Mouse (Mus musculus) left cerebral cortex, adult 6 months (tissue): ENCODE data around the gene Tubb4b. TPM values are rescaled to one million over a fixed set of nuclear protein-coding genes. Genes with fewer than 3 reads are reported as not detected.

Source experiments
- long read RNA-seq, 2 experiments: library from polyadenylated mRNA; unstranded; transcript quantifications; one replicate each; pipeline ENCODE4 v2.0.0; 2019 to 2020
- polyA plus RNA-seq: library from polyadenylated mRNA; unstranded; fragments of <200 nt; fragmentation: Nextera tagmentation; gene quantifications from 2 replicates; pipeline ENCODE4 v1.2.3, GENCODE M21; 2021

The Tubb4b gene
- 509 and 600 TPM in 2 replicates for polyA plus RNA-seq
- long read RNA-seq, experiment 1, transcript Tubb4b-201 (4 exons, 1,598 nt) = major isoform, 2,111 of 2,302 reads
- long read RNA-seq, experiment 1, transcript Tubb4b-202 (2 exons, 831 nt) = minor isoform, 5 of 2,302 reads
- long read RNA-seq, experiment 1, partial matches to known transcripts = 130 of 2,302 reads
- long read RNA-seq, experiment 1, other reads (novel, unspliced or antisense) = 56 of 2,302 reads
- long read RNA-seq, experiment 2, transcript Tubb4b-201 (4 exons, 1,598 nt) = major isoform, 610 of 724 reads
- long read RNA-seq, experiment 2, partial matches to known transcripts = 37 of 724 reads
- long read RNA-seq, experiment 2, other reads (novel, unspliced or antisense) = 77 of 724 reads

DNA sequence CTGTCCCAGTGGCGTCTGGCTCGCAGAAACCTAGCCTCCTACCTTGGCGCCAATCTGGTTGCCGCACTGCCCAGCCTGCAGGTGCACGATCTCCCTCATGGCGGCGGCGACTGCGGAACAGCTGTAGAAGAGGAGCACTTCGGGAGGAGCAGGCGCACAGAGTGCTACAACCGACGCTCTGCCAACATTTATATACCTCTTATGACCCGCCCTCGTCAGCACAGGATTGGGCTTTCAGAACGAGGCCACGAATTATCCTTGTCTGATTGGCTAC, at the start of gene Tubb4b:
Gene Tubb4b, minus strand, starts transcription at position 211 of the 274 bp plus-strand sequence.

DNA sequence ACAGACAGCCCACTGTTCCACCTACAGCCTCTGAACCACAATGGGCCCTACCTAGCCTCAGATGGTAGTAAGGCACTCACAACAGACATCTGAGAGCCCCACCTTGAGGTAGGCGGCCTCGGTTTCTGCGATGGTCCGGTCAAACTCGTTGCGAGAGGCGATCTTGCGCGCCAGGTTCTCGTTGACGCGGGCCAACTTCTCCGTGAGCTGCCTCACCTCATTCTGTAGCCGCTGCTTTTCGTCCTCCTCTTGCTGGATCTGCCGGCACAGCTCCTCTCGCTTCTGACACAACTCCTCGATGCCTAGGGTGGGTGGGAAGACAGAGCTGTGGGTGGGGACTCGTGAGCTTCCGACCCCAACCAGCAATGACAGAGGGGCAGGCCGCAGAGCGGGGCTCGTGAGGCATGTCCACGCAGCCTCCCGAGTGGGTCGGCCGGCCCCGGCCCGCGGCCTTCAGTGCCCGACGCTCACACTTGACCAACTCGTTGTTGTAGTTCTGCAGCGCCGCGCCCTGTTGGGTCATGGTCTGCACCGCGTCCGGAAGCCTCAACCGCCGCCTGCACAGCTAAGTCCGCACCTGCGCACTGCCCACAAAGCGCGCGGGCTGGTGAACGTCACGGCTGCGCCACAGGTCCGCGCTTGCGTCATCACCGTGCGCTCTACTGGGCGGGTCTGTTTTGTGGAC, 47.5 kb upstream of the Tubb4b start, which contains the start of the genes Ssna1 and Anapc2:
Gene Ssna1, minus strand, starts transcription at position 612 of the 685 bp plus-strand sequence.
Gene Anapc2, plus strand, starts transcription at position 652 of the 685 bp plus-strand sequence.

DNA sequence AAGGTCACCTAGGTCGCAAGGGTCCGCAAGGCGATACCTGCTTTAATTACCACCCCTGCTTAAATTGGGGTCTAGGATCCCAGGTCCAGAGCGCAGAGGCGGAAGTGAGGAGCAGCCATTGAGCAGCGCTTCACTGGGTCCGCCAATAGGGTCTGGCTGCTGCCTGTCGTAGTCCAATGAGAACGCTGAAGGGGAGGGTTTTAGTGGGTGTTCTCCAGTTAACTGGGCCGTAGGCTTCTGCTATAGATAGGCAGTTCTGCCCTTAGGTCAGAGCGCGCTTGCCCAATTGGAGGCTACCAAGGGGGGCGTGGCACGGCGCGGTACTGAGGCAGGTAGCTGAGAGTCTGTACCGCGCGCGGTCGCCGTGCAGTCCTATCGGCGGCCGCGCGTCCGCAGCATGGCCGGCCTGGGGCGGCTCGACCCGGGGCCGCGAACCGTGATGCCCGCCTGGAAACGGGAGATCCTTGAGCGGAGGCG, 37.8 kb upstream of the Tubb4b start, which contains the start of gene Tprn:
Gene Tprn, plus strand, starts transcription at position 328 of the 477 bp plus-strand sequence.

DNA sequence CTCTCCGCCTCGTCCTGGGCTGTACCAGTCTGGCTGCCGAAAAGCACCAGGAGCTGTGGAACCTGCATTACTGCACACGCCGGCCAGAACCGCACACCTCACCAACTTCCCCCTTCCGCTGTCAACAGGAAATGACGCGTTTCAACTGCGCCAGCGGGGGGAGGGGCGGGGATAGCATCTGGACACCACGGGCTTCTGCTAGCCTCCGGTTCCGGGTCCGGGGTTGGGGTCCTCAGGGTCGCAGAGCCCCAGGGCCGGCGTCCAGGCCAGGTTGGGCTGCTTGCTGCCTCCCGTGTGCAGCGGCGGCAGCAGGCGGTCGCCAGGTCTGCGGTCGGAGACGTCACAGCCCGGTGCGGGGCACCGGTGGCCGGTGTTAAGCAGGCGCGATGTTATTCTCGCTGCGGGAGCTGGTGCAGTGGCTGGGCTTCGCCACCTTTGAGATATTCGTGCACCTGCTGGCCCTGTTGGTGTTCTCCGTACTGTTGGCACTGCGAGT, 30.8 kb upstream of the Tubb4b start, which contains the start of gene Tmem203:
Gene Tmem203, plus strand, starts transcription at position 156 of the 496 bp plus-strand sequence.

DNA sequence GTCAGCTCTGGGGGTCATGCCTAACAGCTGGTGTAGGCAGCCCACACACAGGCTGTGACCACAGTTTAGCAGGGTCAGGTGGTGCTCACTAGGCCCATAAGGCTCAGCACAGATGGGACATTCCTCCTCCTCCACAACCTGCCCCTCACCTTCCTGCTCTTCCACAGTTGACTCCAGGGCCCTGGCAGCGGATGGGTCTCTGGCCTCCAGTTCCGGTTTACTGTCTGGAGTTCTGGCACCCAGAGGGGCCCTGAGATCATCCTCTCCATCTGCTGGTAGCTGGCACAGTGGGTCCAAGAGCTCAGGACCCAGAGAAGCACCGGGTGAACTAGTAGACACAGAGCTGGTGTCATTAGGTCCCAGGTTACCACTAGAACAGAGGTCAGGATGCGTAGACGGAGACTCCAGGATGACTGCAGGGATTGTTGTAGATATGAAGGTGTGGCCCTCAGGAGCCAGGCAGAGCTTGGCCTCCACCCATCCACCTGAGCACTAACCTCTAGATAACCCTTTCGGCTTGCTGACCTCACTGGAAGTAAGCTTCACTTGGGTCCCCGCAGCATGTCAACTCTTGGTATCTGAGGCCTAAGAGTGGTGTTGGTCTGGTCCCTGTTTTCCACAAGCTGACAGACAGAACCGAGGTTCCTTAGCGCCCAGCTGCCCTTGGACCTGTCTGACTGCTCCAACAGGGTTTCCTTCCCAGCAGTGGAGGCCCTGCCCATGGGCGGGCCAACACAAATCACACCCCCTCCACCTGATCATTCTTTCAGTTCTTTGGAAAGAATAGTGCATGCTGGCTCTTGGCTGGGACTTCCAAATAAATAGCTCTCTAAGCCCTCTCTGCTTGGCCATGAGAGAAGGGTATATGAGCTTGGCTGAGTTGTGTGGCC, 21.9 kb upstream of the Tubb4b start, which contains the start of gene AL732309.1:
Gene AL732309.1, minus strand, starts transcription at position 681 of the 890 bp plus-strand sequence.

DNA sequence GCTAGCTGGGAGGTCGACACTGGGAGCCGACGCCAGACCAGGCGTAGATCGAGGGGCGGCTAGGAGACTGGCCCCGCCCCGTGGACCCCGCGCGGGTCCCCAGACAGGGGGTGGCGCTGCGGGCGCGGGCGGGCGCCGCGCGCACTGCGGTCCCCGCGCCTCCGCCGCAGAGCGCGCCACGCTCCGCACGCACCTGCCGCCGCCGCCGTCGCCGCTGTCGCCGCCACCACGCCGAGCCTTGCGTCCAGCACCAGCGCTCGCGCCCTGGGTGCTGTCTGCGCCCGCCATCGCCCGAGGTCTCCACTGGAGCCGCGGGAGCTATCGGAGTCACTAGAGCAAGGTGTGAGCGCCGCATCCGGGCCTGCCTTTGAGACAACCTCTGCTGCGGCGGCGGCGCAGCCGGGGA, 17.6 kb upstream of the Tubb4b start, which contains the start of the genes Rnf208 and Cysrt1:
Gene Rnf208, plus strand, starts transcription at position 155 of the 406 bp plus-strand sequence.
Gene Cysrt1, minus strand, starts transcription at position 352 of the 406 bp plus-strand sequence.

DNA sequence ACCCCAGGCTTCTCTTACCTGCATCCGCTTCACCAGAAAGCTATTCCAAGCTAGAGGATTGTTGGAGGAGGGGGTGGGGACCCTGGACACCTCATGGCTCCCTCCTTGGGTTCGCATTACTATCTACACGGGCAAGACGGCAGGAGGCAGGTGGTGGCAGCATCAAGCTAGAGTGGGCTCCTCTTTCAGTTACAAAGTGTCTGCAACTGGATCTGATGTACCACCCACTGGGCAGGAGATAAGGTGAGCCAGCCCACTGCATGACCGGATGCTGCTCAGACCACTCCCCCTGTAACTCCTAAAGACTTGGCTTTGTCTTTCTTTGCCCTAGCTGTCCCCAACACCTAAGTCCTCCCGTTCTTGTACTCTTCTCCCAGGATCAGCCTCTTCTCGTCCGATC, 12.1 kb upstream of the Tubb4b start, which contains the start of gene Rnf224:
Gene Rnf224, minus strand, starts transcription at position 174 of the 400 bp plus-strand sequence.

DNA sequence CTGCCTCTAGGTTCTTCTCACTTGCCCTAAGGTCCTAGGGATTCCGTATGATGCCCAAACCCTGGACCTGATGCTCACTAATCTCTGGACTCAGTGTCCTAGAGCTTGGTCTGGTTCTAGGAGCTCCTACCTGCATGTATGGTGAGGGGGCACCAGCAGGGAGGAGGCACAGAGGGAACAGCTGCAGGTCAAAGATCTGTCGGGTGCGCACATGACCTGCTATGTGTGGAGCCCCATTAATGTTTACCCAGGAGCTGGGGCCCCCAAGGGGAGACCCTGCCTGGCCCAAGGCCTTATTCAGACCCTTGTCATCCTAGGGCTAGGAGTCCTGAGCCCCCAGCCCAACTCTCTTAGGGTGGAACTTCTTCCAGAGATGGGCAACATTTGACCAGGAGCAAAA, 9.5 kb upstream of the Tubb4b start, which contains the start of gene Slc34a3:
Gene Slc34a3, minus strand, starts transcription at position 315 of the 400 bp plus-strand sequence.

DNA sequence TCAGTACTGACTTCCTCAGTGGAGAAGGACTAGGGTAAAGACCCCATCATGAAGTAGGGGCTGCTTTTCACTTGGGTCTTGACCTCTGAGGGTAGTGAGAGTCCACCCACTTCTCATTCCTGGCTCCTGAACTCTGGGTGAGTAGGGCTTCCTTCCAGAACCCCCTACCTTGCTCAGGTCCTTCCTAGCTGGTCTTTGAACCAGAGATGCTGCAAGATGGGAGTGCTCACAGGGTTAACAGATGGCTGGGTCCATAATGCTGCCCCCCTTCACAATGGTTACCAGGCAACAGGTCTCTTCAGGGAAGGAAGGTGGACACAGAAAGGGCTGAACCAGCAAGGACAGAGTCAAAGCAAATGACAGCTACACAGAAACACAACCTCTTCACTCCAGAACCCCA, 6.1 kb downstream of the Tubb4b start, which contains the start of gene Fam166a:
Gene Fam166a, plus strand, starts transcription at position 301 of the 400 bp plus-strand sequence.

DNA sequence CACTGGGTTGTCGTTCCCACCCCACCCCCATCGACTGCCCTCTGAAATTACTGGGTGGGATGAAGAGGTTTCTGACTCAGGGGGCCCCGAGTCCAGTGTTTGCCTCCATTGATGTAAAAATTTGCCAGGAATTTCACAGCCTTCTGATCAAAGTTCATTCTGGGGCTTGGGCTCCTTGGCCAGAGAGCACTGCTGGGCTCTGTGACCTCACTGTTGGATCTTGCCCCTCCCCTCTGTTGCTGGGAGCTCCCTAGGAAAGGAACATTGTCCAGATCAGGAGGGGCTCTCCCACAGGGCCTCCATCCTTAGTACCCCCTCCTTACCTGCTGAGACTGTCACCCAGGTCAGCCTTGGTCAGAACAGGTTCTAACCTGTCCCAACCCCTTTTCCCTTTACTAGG, 10.1 kb downstream of the Tubb4b start, which contains the start of gene Stpg3:
Gene Stpg3, minus strand, starts transcription at position 194 of the 400 bp plus-strand sequence.

DNA sequence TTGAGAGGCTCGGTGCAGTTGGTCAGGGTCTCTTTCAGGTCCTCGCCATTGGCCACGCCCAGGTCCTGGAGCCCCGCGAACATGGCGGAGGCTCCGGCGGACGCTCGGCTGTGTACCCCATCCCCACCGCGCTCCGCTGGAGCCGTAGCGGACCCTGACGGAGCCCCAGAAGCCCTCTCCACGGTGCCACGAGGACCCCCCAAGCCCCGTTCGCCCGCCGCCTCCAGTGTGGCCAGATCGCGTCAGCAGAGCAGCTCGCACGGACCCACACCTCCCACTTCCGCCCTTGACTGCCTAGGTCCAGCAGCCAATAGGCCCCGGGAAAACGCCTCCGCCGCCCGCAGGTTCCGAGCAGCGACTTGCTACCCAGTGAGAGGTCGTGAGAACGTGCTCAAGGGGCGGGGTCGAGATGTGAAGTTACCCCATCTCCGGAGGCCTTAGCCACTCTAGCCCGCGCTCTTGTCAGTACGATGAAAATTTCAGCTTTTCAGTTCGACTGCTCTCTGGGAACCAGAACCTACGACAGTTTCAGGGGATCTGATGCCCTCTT, 13.3 kb downstream of the Tubb4b start, which contains the start of gene Nelfb:
Gene Nelfb, minus strand, starts transcription at position 369 of the 550 bp plus-strand sequence.

DNA sequence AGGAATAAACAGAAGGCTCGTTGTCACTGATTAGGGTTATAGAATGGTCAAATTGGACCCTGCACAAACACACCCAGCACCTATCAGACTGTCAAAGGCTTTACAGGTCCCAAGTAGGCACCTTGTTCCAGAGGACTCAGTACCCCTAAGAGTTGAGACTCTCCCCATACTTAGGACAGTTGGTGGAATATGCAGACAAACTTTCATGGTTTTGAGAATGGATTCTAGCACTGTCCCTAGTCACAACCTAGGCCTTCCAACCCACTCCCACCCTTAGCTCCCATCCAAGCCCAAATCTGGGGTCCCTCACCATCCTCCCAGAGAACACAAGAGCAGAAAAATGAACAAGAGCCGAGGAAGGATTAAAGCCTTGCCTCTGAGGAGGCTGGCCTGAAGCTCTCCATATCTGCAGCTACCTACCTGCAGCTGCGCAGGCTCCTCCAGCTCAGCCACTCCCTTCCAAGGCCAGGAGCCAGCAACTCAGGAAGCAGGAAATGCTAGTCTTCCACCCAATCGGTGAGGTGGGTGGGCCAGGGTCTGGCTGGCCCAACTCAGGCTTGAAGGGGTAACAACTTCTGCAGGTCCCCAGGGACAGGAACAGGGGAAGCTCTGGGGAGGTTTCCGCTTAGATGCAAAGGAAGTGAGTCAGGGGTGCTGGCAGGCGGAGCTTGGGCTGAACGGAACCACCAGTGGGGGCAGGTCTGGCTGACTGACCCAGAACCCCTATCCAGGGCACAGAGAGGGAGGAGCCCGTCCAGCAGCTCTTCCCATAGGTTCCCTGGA, 28.1 kb downstream of the Tubb4b start, which contains the start of gene Tor4a:
Gene Tor4a, minus strand, starts transcription at position 715 of the 783 bp plus-strand sequence.

DNA sequence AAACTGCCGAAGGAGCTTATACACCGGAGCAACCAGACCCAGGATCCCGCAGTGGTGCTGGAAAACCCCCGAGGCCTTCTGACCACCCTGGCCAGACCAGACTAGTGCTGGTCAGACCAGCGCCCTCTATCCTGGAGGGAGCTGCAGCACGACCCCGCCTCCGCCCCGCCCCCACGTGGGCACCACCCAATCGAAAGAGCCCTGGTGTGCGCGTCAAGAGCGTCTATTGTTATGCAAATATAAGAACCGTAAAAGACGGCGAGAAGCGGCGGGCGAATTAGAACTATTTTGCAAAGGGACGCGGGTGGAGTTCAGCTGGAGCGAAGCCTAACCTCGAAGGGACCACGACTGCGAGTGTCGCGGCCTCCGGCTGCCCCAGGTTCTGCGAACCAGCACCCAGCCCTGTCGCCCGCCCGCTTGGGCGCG, 44.0 kb downstream of the Tubb4b start, which contains the start of gene Nrarp:
Gene Nrarp, plus strand, starts transcription at position 281 of the 426 bp plus-strand sequence.

Other genes starting within 250 kb of the Tubb4b start
- gene Mrpl41, start 249.6 kb downstream of the Tubb4b start, polyA plus RNA-seq = 193 and 199 TPM in 2 replicates
- gene Pnpla7, start 248.7 kb downstream of the Tubb4b start, polyA plus RNA-seq = 6.0 and 8.4 TPM in 2 replicates
- gene Nsmf, start 170.3 kb downstream of the Tubb4b start, polyA plus RNA-seq = 342 and 371 TPM in 2 replicates
- gene Entpd8, start 144.4 kb downstream of the Tubb4b start, polyA plus RNA-seq = not detected in 2 replicates
- not detected in 2 replicates for gene Noxa1, start 129.6 kb downstream of the Tubb4b start, polyA plus RNA-seq
- gene Nrarp, start 43.9 kb downstream of the Tubb4b start, polyA plus RNA-seq = 1.1 and 20.3 TPM in 2 replicates
- gene Tor4a, start 27.8 kb downstream of the Tubb4b start, polyA plus RNA-seq = 1.7 and 2.3 TPM in 2 replicates
- gene Nelfb, start 13.2 kb downstream of the Tubb4b start, polyA plus RNA-seq = 35.3 and 40.2 TPM in 2 replicates
- not detected in 2 replicates for gene Stpg3, start 10.1 kb downstream of the Tubb4b start, polyA plus RNA-seq
- 11.9 and 28.8 TPM in 2 replicates for gene Fam166a, start 6.0 kb downstream of the Tubb4b start, polyA plus RNA-seq
- 0.60 and 0.72 TPM in 2 replicates for gene Slc34a3, start 9.7 kb upstream of the Tubb4b start, polyA plus RNA-seq
- gene Rnf224, start 12.1 kb upstream of the Tubb4b start, polyA plus RNA-seq = not detected in 2 replicates
- 55.7 and 180 TPM in 2 replicates for gene Rnf208, start 17.6 kb upstream of the Tubb4b start, polyA plus RNA-seq
- 0.25 TPM in 1 of 2 replicates, not detected in the other for gene Cysrt1, start 17.8 kb upstream of the Tubb4b start, polyA plus RNA-seq
- 1.1 and 1.6 TPM in 2 replicates for gene AL732309.1, start 22.2 kb upstream of the Tubb4b start, polyA plus RNA-seq
- 34.3 and 36.9 TPM in 2 replicates for gene Tmem203, start 30.7 kb upstream of the Tubb4b start, polyA plus RNA-seq
- gene Tprn, start 37.9 kb upstream of the Tubb4b start, polyA plus RNA-seq = 9.4 and 13.1 TPM in 2 replicates
- 77.5 and 87.9 TPM in 2 replicates for gene Ssna1, start 47.7 kb upstream of the Tubb4b start, polyA plus RNA-seq
- gene Anapc2, start 47.8 kb upstream of the Tubb4b start, polyA plus RNA-seq = 33.8 and 42.6 TPM in 2 replicates
- gene Tmem210, start 63.4 kb upstream of the Tubb4b start, polyA plus RNA-seq = 0.56 TPM in 1 of 2 replicates, not detected in the other
- 0.21 TPM in 1 of 2 replicates, not detected in the other for gene Lrrc26, start 65.2 kb upstream of the Tubb4b start, polyA plus RNA-seq
- 87.7 and 146 TPM in 2 replicates for gene Grin1, start 94.5 kb upstream of the Tubb4b start, polyA plus RNA-seq
- 17.0 and 18.5 TPM in 2 replicates for gene Man1b1, start 107.6 kb upstream of the Tubb4b start, polyA plus RNA-seq
- 17.8 and 22.5 TPM in 2 replicates for gene Dpp7, start 131.7 kb upstream of the Tubb4b start, polyA plus RNA-seq
- 20.6 and 34.9 TPM in 2 replicates for gene Uap1l1, start 141.0 kb upstream of the Tubb4b start, polyA plus RNA-seq
- gene Sapcd2, start 147.6 kb upstream of the Tubb4b start, polyA plus RNA-seq = 1.2 and 1.7 TPM in 2 replicates
- 21.4 and 31.9 TPM in 2 replicates for gene Entpd2, start 171.2 kb upstream of the Tubb4b start, polyA plus RNA-seq
- 232 and 408 TPM in 2 replicates for gene Npdc1, start 174.6 kb upstream of the Tubb4b start, polyA plus RNA-seq
- gene Fut7, start 198.6 kb upstream of the Tubb4b start, polyA plus RNA-seq = not detected in 2 replicates
- 21.7 and 39.7 TPM in 2 replicates for gene Abca2, start 204.0 kb upstream of the Tubb4b start, polyA plus RNA-seq
- 0.68 and 1.1 TPM in 2 replicates for gene Clic3, start 232.1 kb upstream of the Tubb4b start, polyA plus RNA-seq
- gene Paxx, start 236.4 kb upstream of the Tubb4b start, polyA plus RNA-seq = 121 and 132 TPM in 2 replicates
- 6,798 and 9,400 TPM in 2 replicates for gene Ptgds, start 245.3 kb upstream of the Tubb4b start, polyA plus RNA-seq